Mouse (Mus musculus): ENCODE data around the gene Acp5.

GRCm38 (mm10) chr9:22095854-22096307, 39.6 kb downstream of the Acp5 start:
- peak; percentile 92 to 97 (median 97) for TF ChIP-seq CTCF (IDR thresholded peaks at IDR 0.05 in 2 of 3, conservative IDR thresholded peaks at IDR 0.05 in 1 of 3; ENCODE audit: control insufficient read depth in 1 of 3, insufficient read depth in 1 of 3, low read depth in 2 of 3, low read length in 3 of 3, poor library complexity in 1 of 3, severe bottlenecking in 1 of 3)
- TF ChIP-seq ZC3H11A (IDR thresholded peaks at IDR 0.05; ENCODE audit: low read depth, low read length) = no peak
- peak; percentile 60 to 68; a peak in 3 of 4 replicates for TF ChIP-seq POLR2A (IDR thresholded peaks at IDR 0.05; ENCODE audit: control insufficient read depth in 1 of 2, insufficient read depth in 1 of 2, low read depth in 1 of 2, low read length in 2 of 2, poor library complexity in 1 of 2)
- peak; percentile 91 for TF ChIP-seq SMC3 (IDR thresholded peaks at IDR 0.05; ENCODE audit: low read depth, low read length)
- TF ChIP-seq GABPA (IDR thresholded peaks at IDR 0.05; ENCODE audit: low read depth, low read length) = no peak
- no peak for TF ChIP-seq EP300 (IDR thresholded peaks at IDR 0.05; ENCODE audit: low read depth in 1 of 2, low read length in 2 of 2)
- TF ChIP-seq ZMIZ1 (IDR thresholded peaks at IDR 0.05; ENCODE audit: low read depth, low read length) = no peak
- TF ChIP-seq GATA1 (IDR thresholded peaks at IDR 0.05; ENCODE audit: low read depth, low read length) = peak; percentile 30; the same call in 1 of the 2 replicates
- TF ChIP-seq MXI1 (IDR thresholded peaks at IDR 0.05; ENCODE audit: low read depth, low read length) = no peak
- TF ChIP-seq RCOR1 (IDR thresholded peaks at IDR 0.05; ENCODE audit: low read depth, low read length) = no peak
- TF ChIP-seq TBP (IDR thresholded peaks at IDR 0.05; ENCODE audit: low read depth, low read length) = no peak; the same call in 1 of the 2 replicates
- 0 out of 2 replicates have a peak, but pooled peaks have one; percentile 12 for TF ChIP-seq HCFC1 (IDR thresholded peaks at IDR 0.05; ENCODE audit: low read depth, low read length)
- TF ChIP-seq POLR2AphosphoS2 (IDR thresholded peaks at IDR 0.05; ENCODE audit: low read length) = no peak
- no peak for TF ChIP-seq ZNF384 (IDR thresholded peaks at IDR 0.05; ENCODE audit: low read depth, low read length)

All from MEL (cell line).